12 mouse cellular contexts compared by ENCODE assay signal in genomic region chr17:83666597-83667287, GRCm38 (mm10). TPM values are rescaled to one million over a fixed set of nuclear protein-coding genes. Genes with fewer than 3 reads are reported as not detected.
DNase-seq lines count a peak whose midpoint lies in the region; ATAC-seq and TF ChIP-seq lines count a peak whose summit lies in the region.
"Had no signal": no experiment of that assay in that cellular context is flagged by ENCODE, and none has a peak within 500 bp of the region (broad histone marks: within the 10 kb centered on the region; RNA-seq: fewer than 3 reads in every experiment).

No protein-coding gene starts in this region.

- no peak overlapping the region for H3K27ac ChIP-seq in lung, embryonic 14.5 days (ENCODE audit: low read depth)
- peak overlapping the region; percentile 98 for H3K27ac ChIP-seq in ES-Bruce4 (ENCODE audit: insufficient read depth, low read length)
- H3K27ac ChIP-seq: hindbrain, embryonic 10.5 days; lung, embryonic 15.5 days had no signal

- TF ChIP-seq CTCF in lung, embryonic 14.5 days (IDR thresholded peaks at IDR 0.05; ENCODE audit: low read depth) = no peak
- TF ChIP-seq CTCF in lung, adult 2 months (IDR thresholded peaks at IDR 0.05; ENCODE audit: insufficient read depth, low read length) = no peak
- no peak for TF ChIP-seq CTCF in ES-Bruce4 (IDR thresholded peaks at IDR 0.05; ENCODE audit: low read depth, low read length)

- peak; percentile 83 for TF ChIP-seq EP300 in ES-Bruce4 (IDR thresholded peaks at IDR 0.05; ENCODE audit: insufficient read depth, low read depth, low read length)

- H3K4me1 ChIP-seq in lung, embryonic 14.5 days (ENCODE audit: insufficient read depth) = no peaks in the 10 kb centered on the region
- H3K4me1 ChIP-seq in lung, adult 2 months (ENCODE audit: control insufficient read depth, insufficient read depth, low read length) = no peaks in the 10 kb centered on the region
- H3K4me1 ChIP-seq in ES-Bruce4 (ENCODE audit: control insufficient read depth, insufficient read depth, low read length) = peaks cover 5% of the 10 kb centered on the region
- H3K4me1 ChIP-seq: hindbrain, embryonic 10.5 days; lung, embryonic 15.5 days had no signal

- no peaks in the 10 kb centered on the region for H3K9me3 ChIP-seq in lung, embryonic 14.5 days (ENCODE audit: low read depth, low read length)
- peaks cover 13% of the 10 kb centered on the region for H3K9me3 ChIP-seq in ES-Bruce4 (replicated peaks; ENCODE audit: control insufficient read depth, insufficient read depth, low read length, poor library complexity, severe bottlenecking)
- H3K9me3 ChIP-seq: hindbrain, embryonic 10.5 days; lung, embryonic 15.5 days had no signal

- no peak for TF ChIP-seq POLR2A in lung, adult 2 months (IDR thresholded peaks at IDR 0.05; ENCODE audit: borderline replicate concordance, extremely low read depth, low read depth, low read length)
- TF ChIP-seq POLR2A in ES-Bruce4 (IDR thresholded peaks at IDR 0.05; ENCODE audit: insufficient read depth, low read length) = peak; percentile 81

- H3K27me3 ChIP-seq in lung, embryonic 14.5 days (ENCODE audit: insufficient read depth, low read length) = no peaks in the 10 kb centered on the region
- no peaks in the 10 kb centered on the region for H3K27me3 ChIP-seq in ES-Bruce4 (ENCODE audit: control insufficient read depth, insufficient read depth, low read length, poor library complexity, severe bottlenecking)
- H3K27me3 ChIP-seq: lung, embryonic 15.5 days had no signal

- H3K4me3 ChIP-seq in lung, embryonic 14.5 days (ENCODE audit: low read depth, low read length) = no peak overlapping the region
- no peak overlapping the region for H3K4me3 ChIP-seq in lung, adult 2 months (replicated peaks; ENCODE audit: extremely low read depth, low read depth, low read length)
- H3K4me3 ChIP-seq in ES-Bruce4 (ENCODE audit: low read depth, low read length) = peak overlapping the region; percentile 75
- H3K4me3 ChIP-seq: hindbrain, embryonic 10.5 days; lung, embryonic 15.5 days had no signal

- H3K36me3 ChIP-seq in lung, embryonic 14.5 days (ENCODE audit: insufficient read depth) = no peaks in the 10 kb centered on the region
- H3K36me3 ChIP-seq in ES-Bruce4 (ENCODE audit: control insufficient read depth, insufficient read depth, low read length, poor library complexity, severe bottlenecking) = no peaks in the 10 kb centered on the region
- H3K36me3 ChIP-seq: hindbrain, embryonic 10.5 days; lung, embryonic 15.5 days had no signal

- WGBS in lung, embryonic 14.5 days = 60% methylated on average over 13 of the region's 13 CpGs
- 55% methylated on average over 13 of the region's 13 CpGs for WGBS in lung, adult 2 months

- H3K9ac ChIP-seq in lung, embryonic 14.5 days = no peak overlapping the region
- peak overlapping the region; percentile 52 for H3K9ac ChIP-seq in ES-Bruce4 (ENCODE audit: low read depth, poor library complexity, severe bottlenecking)
- H3K9ac ChIP-seq: lung, embryonic 15.5 days had no signal

- peak; percentile 41; the same call in 1 of the 2 replicates for ATAC-seq in lung, embryonic 14.5 days (ENCODE audit: insufficient read depth)
- peak; percentile 75 for ATAC-seq in granulocyte monocyte progenitor cell, adult 5-6 weeks (replicated peaks; ENCODE audit: poor library complexity, severe bottlenecking)
- ATAC-seq in megakaryocyte-erythroid progenitor cell, adult 5-6 weeks (replicated peaks; ENCODE audit: low FRiP score, low TSS enrichment, poor library complexity, severe bottlenecking) = peak; percentile 72

- peak; percentile 46 for DNase-seq in lung, embryonic 14.5 days
- DNase-seq in lung, adult 2 months = no peak
- no peak for DNase-seq in spleen, adult 18-20 months
- DNase-seq in gastrocnemius, adult 18-20 months (ENCODE audit: low spot score) = no peak
- DNase-seq in kidney, adult 8-10 months = no peak
- DNase-seq: cerebellum, adult 9-11 months had no signal

- 0 out of 2 replicates have a peak overlapping the region, but pooled peaks have one; percentile 3 for H3K4me2 ChIP-seq in lung, embryonic 14.5 days
- H3K4me2 ChIP-seq: lung, embryonic 15.5 days had no signal

RNA-seq across cellular contexts. Expression of gene Kcng3, which starts 35.0 kb away (rescaled TPM):
- not detected in 2 replicates for polyA plus RNA-seq in lung, embryonic 14.5 days (2014; fragmentation: Nextera tagmentation; extraction: Ambion mirVana)
- polyA plus RNA-seq in lung, adult 2 months (2012; rRNA removed) = 0.03 and 0.05 TPM in 2 replicates
- 1.1 and 1.3 TPM in 2 replicates for polyA plus RNA-seq in ES-Bruce4 (2011; ENCODE audit: insufficient read depth, insufficient read length, low read depth, missing spikeins)
- total RNA-seq in granulocyte monocyte progenitor cell, adult 5-6 weeks (2014; fragmentation: Nextera tagmentation) = not detected in 2 replicates
- total RNA-seq in granulocyte monocyte progenitor cell, adult 5-6 weeks (2017) = not detected in 2 replicates
- 0.17 TPM in 1 of 2 replicates, not detected in the other for total RNA-seq in megakaryocyte-erythroid progenitor cell, adult 5-6 weeks (2014; fragmentation: Nextera tagmentation)
- 0.23 TPM in 1 of 2 replicates, not detected in the other for total RNA-seq in megakaryocyte-erythroid progenitor cell, adult 5-6 weeks (2017)
- total RNA-seq in gastrocnemius, adult 18-20 months (2021) = not detected
- polyA plus RNA-seq: hindbrain, embryonic 10.5 days; lung, embryonic 15.5 days; neural tube, embryonic 14.5 days had no signal

RNA-seq across cellular contexts. Expression of gene Mta3, which starts 39.2 kb away (rescaled TPM):
- 39.9 and 41.0 TPM in 2 replicates for polyA plus RNA-seq in lung, embryonic 14.5 days (2014; fragmentation: Nextera tagmentation; extraction: Ambion mirVana)
- 30.2 and 34.9 TPM in 2 replicates for polyA plus RNA-seq in lung, adult 2 months (2012; rRNA removed)
- 162 and 164 TPM in 2 replicates for polyA plus RNA-seq in ES-Bruce4 (2011; ENCODE audit: insufficient read depth, insufficient read length, low read depth, missing spikeins)
- total RNA-seq in granulocyte monocyte progenitor cell, adult 5-6 weeks (2014; fragmentation: Nextera tagmentation) = 21.3 and 30.7 TPM in 2 replicates
- 15.2 and 21.1 TPM in 2 replicates for total RNA-seq in granulocyte monocyte progenitor cell, adult 5-6 weeks (2017)
- total RNA-seq in megakaryocyte-erythroid progenitor cell, adult 5-6 weeks (2014; fragmentation: Nextera tagmentation) = 76.4 and 86.3 TPM in 2 replicates
- 68.2 and 77.5 TPM in 2 replicates for total RNA-seq in megakaryocyte-erythroid progenitor cell, adult 5-6 weeks (2017)
- 1 to 10 TPM; 7.9 to 8.4 TPM for total RNA-seq in gastrocnemius, adult 18-20 months (2021)
